Mouse (Mus musculus) erythroblast, adult 5-6 weeks (primary cell): ENCODE measurements around the gene Hes5. TPM values are rescaled to one million over a fixed set of nuclear protein-coding genes. Genes with fewer than 3 reads are reported as not detected.

Experiments
- ATAC-seq: replicated peaks from 2 replicates; pipeline ENCODE4 v1.8.0; 2016; ENCODE audit warnings: moderate number of reproducible peaks, mild to moderate bottlenecking, moderate TSS enrichment, inconsistent platforms; ENCODE audit not compliant: poor library complexity, low FRiP score, severe bottlenecking
- total RNA-seq, 2 experiments: library from RNA; stranded (forward) in 1 of 2; stranded (reverse) in 1 of 2; fragments of 150-400 nt in 1 of 2; fragments of 200-764, 138-1000 nt in 1 of 2; gene quantifications; 2 replicates each; pipeline versions ENCODE4 v1.2.3 to v1.2.4; 2015 to 2017; ENCODE audit warnings: low replicate concordance in 2 of 2

The Hes5 gene
- total RNA-seq, 2 experiments from 2014 or later, result not detected

DNA sequence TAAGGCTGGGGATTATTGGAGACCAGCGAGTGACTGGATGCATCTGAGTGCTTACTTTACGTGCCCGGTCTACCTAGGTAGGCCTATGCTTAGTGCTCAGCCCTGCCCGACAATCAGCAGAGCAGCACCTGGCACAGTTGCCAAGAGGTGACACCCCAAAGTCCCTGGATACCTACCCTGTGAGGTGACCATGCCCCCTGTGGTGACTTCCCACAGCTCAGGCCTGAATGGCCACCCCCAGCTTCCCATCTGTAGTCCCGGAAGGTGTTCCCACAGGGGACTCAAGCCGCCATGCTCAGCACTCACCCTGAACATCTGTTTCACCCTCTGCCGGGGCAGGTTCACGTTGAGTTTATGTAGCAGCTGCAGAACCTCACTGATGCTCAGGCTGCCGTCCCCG lies 45.6 kb downstream of the Hes5 start:
- no peak for ATAC-seq

DNA sequence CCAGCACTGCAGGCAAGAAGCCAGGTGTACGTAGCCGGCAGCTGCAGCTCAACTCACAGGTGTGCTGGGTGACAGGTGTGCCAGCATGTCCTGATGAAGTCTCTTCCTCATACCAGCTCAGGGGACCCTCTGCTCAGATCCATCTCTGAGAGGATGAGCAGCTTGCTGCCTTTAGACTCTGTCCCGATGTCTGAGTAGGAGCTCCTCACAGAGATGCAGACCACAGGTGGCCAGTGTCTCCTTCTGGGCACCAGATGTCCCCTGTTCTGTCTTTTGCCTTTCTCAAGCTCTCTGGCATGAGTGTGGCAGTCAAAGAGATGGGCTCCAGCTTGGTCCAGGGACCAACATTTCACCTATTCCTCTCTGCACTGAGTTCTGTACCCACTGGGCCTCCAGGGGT lies 46.9 kb downstream of the Hes5 start:
- ATAC-seq, result no peak

DNA sequence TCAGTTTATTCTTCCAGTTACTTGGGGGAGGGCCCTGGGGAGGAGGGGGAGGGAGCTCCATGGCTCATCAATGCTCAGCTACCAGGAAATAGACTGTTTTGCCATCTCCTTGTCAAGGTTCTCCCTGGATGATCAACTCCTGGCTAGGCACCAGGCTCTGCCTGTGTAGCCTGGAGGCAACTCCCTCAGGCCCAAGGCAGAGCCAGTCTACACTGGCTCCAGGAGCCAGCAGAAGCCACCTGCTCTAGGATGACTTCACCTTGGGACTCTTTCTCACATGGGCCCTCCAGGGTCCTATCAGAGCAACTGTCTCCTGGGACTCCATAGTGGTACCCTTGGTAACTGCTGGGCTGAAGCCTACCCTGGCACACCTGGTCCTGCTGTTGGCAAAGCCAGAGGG lies 47.4 kb downstream of the Hes5 start:
- no peak for ATAC-seq

DNA sequence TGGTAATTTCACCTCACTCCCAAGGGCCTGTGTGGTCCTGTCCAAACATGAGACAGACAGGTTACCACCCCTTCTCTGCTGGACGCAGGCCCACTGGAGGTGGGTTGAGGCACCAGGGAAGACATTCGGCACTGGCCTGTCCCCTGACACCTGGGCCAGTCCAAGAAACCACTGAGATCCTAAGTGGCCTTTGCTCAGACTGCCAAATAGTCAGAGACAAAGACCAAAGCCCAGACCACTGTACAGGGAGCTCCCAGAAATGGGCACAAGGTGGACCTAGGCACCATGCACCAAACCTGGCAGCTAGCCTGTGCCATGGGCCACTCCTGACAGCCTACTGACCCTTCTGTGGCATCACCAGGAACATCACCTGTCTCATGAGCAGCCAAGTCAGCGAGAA lies 48.5 kb downstream of the Hes5 start:
- ATAC-seq, result no peak

DNA sequence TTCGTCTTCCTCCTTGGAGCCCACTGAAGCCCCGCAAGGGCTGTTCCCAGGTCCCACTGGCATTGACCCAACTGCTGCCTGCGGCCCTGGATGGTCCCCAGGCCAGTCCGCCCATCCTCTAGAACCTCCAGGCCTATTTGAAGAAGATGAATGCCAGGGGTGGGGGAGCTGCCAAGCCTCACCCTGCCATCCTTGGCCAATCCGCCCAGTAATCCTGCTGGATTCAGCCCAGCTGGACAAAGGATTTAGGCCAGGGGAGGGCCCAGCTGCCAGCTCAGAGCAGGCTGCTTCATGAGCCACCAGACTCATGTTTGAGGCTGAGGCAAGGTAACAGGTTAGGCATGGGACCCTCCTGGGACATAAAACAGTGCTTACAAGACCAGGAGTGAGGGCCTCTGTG lies 50.1 kb downstream of the Hes5 start:
- no peak for ATAC-seq

DNA sequence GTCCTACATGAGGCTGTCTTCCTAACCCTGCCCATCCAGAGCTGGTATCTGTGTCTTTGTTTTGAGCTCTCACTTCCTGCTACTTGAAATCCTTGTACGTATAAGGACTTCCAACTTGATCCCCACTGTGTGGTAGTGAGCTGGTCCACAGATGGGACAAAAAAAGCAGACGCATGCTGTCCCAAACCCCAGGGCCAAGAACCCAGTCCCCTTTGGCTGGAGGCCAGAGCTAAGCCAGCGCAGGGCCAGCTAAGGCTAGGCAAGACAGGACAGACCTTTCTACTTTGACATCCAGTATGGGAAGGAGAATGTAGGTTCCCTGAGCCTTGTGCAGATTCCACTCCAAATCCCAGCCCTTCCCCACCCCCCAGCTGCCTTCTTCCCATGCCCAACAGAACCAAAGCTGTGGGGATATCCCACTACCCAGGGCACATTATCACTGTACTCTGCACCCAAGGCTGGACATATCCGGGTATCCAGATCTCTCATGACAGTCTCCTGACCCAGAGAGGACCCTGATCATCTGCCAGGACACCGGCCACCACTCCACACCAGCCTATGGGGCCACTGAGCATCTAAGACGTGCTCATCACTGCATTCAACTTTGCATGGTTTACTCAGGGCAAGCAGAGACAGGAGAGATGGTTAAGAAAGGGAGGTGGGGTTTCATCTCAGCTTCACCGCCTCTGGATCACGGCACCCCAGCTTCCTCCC lies 50.7 kb downstream of the Hes5 start:
- no peak for ATAC-seq

Other genes with a start within 250 kb of the Hes5 start
- gene Ttc34, start 123.5 kb upstream of the Hes5 start, total RNA-seq (2015; ENCODE audit: low replicate concordance), result not detected in 2 replicates
- not detected in 2 replicates for gene Ttc34, start 123.5 kb upstream of the Hes5 start, total RNA-seq (2017; ENCODE audit: low replicate concordance)
- gene Mmel1, start 91.3 kb upstream of the Hes5 start, total RNA-seq (2015; ENCODE audit: low replicate concordance), result 1.0 and 4.0 TPM in 2 replicates
- gene Mmel1, start 91.3 kb upstream of the Hes5 start, total RNA-seq (2017; ENCODE audit: low replicate concordance), result 7.1 and 9.9 TPM in 2 replicates
- gene Fam213b, start 61.8 kb upstream of the Hes5 start, total RNA-seq (2015; ENCODE audit: low replicate concordance), result 3.6 and 8.8 TPM in 2 replicates
- 2.3 and 2.5 TPM in 2 replicates for gene Fam213b, start 61.8 kb upstream of the Hes5 start, total RNA-seq (2017; ENCODE audit: low replicate concordance)
- 634 and 677 TPM in 2 replicates for gene Tnfrsf14, start 32.4 kb upstream of the Hes5 start, total RNA-seq (2015; ENCODE audit: low replicate concordance)
- gene Tnfrsf14, start 32.4 kb upstream of the Hes5 start, total RNA-seq (2017; ENCODE audit: low replicate concordance), result 775 and 846 TPM in 2 replicates
- 11.7 and 19.6 TPM in 2 replicates for gene Pank4, start 3.2 kb downstream of the Hes5 start, total RNA-seq (2015; ENCODE audit: low replicate concordance)
- 11.1 and 11.2 TPM in 2 replicates for gene Pank4, start 3.2 kb downstream of the Hes5 start, total RNA-seq (2017; ENCODE audit: low replicate concordance)
- not detected in 2 replicates for gene Plch2, start 95.9 kb downstream of the Hes5 start, total RNA-seq (2015; ENCODE audit: low replicate concordance)
- not detected in 2 replicates for gene Plch2, start 95.9 kb downstream of the Hes5 start, total RNA-seq (2017; ENCODE audit: low replicate concordance)
- 0.42 and 2.7 TPM in 2 replicates for gene Pex10, start 106.1 kb downstream of the Hes5 start, total RNA-seq (2015; ENCODE audit: low replicate concordance)
- gene Pex10, start 106.1 kb downstream of the Hes5 start, total RNA-seq (2017; ENCODE audit: low replicate concordance), result 0.42 and 3.6 TPM in 2 replicates
- 27.1 and 49.3 TPM in 2 replicates for gene Rer1, start 125.5 kb downstream of the Hes5 start, total RNA-seq (2015; ENCODE audit: low replicate concordance)
- 34.8 and 36.0 TPM in 2 replicates for gene Rer1, start 125.5 kb downstream of the Hes5 start, total RNA-seq (2017; ENCODE audit: low replicate concordance)
- gene Morn1, start 125.7 kb downstream of the Hes5 start, total RNA-seq (2015; ENCODE audit: low replicate concordance), result 2.9 TPM in 1 of 2 replicates, not detected in the other
- 0.28 TPM in 1 of 2 replicates, not detected in the other for gene Morn1, start 125.7 kb downstream of the Hes5 start, total RNA-seq (2017; ENCODE audit: low replicate concordance)